Mouse (Mus musculus): ENCODE results near the gene Rab14.

GRCm38 (mm10) chr2:35148806-35149205, 52.1 kb downstream of the Rab14 start:
- no peak for TF ChIP-seq POLR2A (IDR thresholded peaks at IDR 0.05; ENCODE audit: borderline replicate concordance, extremely low read depth, insufficient read depth, insufficient read length, poor library complexity, severe bottlenecking)
- no peak for TF ChIP-seq CTCF (IDR thresholded peaks at IDR 0.05; ENCODE audit: borderline replicate concordance, extremely low read depth, insufficient read depth, insufficient read length)
